Mouse (Mus musculus) thymus, postnatal 25 days (tissue): Measurements from ENCODE around the gene Celsr2.

Experiments used
- DNase-seq: peaks from one replicate; pipeline ENCODE4 v3.0.0; 2022

The Celsr2 gene

DNA sequence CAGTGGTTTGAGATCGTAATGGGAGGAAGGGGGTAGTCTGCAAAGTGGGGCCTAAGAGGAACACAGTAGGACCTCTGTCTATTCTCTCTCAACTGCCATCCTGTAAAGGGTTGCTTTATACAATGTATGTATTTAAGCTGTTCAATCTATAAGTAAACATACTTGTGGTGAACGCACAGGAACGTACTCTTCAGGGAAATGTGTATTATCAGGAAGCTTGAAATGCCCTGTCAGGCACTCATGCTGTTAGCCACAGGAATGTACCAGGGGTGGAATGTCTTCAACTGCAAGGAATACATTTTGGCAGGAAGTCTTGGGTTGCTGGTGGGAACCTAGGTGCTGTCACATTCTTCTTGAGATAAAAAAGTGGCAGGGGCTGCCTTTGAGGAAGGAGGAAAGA is 42.7 kb downstream of the Celsr2 start:
- no peak for DNase-seq

DNA sequence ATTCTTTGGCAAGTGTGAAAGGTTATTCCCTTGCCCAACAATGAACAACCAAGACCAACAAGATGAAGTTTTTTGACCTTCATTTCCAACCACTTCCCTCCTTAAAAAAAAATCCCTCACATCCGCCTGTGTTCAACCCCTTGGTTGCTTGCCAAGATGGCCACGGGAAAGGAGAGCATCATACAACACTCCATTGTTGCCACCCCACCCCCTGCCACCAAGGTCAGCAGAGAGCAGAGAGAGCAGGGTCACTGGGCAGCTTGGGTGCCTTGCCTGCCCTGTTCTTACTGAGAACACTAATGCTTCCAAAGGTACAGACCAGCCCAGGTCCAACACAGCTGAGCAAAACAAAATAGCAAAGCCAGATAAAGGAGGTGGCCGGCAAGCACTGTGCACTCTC is 43.1 kb downstream of the Celsr2 start:
- no peak for DNase-seq

- no peak for DNase-seq
Observed at GRCm38 (mm10) chr3:108368721-108369120, 46.6 kb downstream of the Celsr2 start.

- DNase-seq, result no peak
Observed at GRCm38 (mm10) chr3:108367828-108368227, 47.5 kb downstream of the Celsr2 start.

DNA sequence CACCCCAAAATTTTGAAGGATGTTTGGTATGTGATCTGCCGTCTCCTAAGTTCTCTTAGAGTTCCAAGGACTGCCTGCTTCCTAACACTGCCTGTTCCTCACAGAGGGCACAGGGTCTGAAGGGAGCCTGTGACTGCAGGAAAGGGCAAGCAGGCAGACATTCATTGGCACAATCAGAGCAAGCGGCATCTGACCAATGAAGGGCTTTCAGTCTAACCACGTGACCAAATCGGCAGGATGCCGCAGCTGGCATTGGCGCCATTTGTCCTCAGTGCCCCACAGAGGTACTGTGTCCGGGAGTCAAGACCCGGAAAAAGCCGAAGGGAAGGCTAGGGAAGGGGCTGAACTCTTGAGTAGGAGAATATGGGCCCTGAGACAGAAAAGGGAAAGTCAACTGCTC is 48.2 kb downstream of the Celsr2 start:
- DNase-seq, result no peak

GRCm38 (mm10) chr3:108364270-108364995 is 50.9 kb downstream of the Celsr2 start, which contains the start of gene Mybphl:
TSS of gene Mybphl (plus strand) at chr3:108364911.
- no peak for DNase-seq

GRCm38 (mm10) chr3:108363626-108364025 is 51.7 kb downstream of the Celsr2 start:
- DNase-seq, result no peak

DNA sequence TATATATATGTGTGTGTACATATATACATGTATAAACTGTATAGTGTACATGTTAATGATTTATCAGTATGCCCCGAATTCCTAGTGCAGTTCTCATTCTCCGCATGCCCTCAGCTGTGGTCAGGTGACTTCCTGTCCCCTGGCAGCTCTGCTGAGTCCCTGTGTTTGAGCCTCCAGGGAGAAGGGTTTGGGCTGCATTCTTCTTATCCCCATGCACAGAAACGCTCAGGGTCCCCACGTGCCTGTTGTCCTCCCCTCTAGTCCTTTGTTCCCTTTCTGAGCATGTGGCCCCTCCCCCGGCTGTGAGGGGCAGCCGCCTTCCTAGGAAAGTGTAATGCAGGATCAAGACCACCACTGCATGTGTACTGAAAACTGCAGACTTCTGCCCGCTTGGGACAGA is 54.5 kb downstream of the Celsr2 start:
- no peak for DNase-seq

- DNase-seq, result no peak
Observed at GRCm38 (mm10) chr3:108358445-108358844, 56.9 kb downstream of the Celsr2 start.

- DNase-seq, result no peak
Observed at GRCm38 (mm10) chr3:108357051-108357450, 58.3 kb downstream of the Celsr2 start.

DNA sequence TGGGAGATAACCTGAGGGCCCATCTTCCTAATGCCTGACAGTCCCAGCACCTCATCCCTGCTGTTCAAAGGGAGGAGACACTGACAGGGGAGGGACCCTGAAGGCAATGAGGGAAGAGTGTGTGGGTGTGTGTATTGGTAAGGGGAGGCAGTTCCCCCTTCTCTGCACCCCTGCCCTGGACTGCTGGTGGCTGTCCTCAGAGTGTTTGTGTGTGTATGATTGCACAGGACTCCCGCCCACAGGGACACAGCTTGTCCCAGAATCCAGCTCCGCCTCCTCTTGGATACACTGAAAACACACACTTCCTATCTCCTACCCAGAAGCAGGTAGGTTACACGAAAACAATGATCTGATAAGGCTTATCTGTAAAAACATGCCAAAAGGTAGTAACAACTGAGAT is 60.1 kb downstream of the Celsr2 start:
- no peak for DNase-seq

GRCm38 (mm10) chr3:108348376-108348775 is 67.0 kb downstream of the Celsr2 start:
- DNase-seq, result no peak

GRCm38 (mm10) chr3:108345855-108346254 is 69.5 kb downstream of the Celsr2 start:
- DNase-seq, result no peak

DNA sequence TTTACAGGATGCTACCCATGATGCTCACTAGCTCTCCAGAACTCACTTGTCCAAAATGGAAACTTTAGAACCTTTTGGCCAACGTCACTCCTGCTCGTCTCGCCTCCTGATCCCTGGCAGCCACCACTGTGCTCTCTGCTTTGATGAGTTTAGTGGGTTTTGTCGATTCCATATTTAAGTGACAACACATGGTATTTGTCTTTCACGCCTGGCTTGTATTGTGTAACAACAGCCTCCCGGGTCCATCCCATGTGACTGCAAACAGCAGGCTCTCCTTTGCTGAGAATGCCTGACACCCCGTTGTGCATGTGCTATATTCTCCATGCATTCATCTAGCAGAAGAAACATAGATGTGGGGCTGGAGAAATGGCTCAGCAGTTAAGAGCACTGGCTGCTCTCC is 73.2 kb downstream of the Celsr2 start:
- DNase-seq, result no peak

GRCm38 (mm10) chr3:108341040-108341439 is 74.3 kb downstream of the Celsr2 start:
- DNase-seq, result no peak
